Mouse (Mus musculus) C2C12 (cell line): ENCODE measurements around the gene Herc4.

Experiments
- CTCF ChIP-seq: IDR thresholded peaks from one replicate; pipeline ENCODE4 v1.5.1; 2011; ENCODE audit not compliant: control insufficient read depth, insufficient read depth, insufficient read length
- MAX ChIP-seq: IDR thresholded peaks from one replicate; pipeline ENCODE4 v1.6.1; 2011; ENCODE audit warnings: mild to moderate bottlenecking, control low read depth
- MYOD1 ChIP-seq: IDR thresholded peaks from one replicate; pipeline ENCODE4 v1.6.1; 2011; ENCODE audit warnings: low read depth; ENCODE audit not compliant: control insufficient read depth, insufficient read length
- MYOG ChIP-seq: IDR thresholded peaks from one replicate; pipeline ENCODE4 v1.6.1; 2011; ENCODE audit not compliant: control insufficient read depth, insufficient read length; ENCODE audit errors: extremely low read depth
- USF1 ChIP-seq: IDR thresholded peaks from one replicate; pipeline ENCODE4 v1.6.1; 2011; ENCODE audit warnings: low read depth, mild to moderate bottlenecking, control low read depth, moderate library complexity

GRCm38 (mm10) chr10:63259340-63259739 is 15.7 kb downstream of the Herc4 start:
- TF ChIP-seq CTCF (no peak), MYOD1 (no peak), USF1 (no peak), MYOG (no peak), MAX (no peak)
